Mouse (Mus musculus): Measurements from ENCODE around the gene Eipr1. TPM values are rescaled to one million over a fixed set of nuclear protein-coding genes. Genes with fewer than 3 reads are reported as not detected.

Eipr1 gene
- 45.5 and 48.0 TPM in 2 replicates for polyA plus RNA-seq (2016; fragmentation: Nextera tagmentation; extraction: Ambion mirVana)

- H3K4me1 ChIP-seq: peaks cover 35% of the 10 kb centered on the region
- DNase-seq (ENCODE audit: low spot score): peak; percentile 89
- peak within 1 kb of the TSS; percentile 85 for H3K4me3 ChIP-seq
- peaks cover 7% of the 10 kb centered on the region for H3K36me3 ChIP-seq
- no peaks in the 10 kb centered on the region for H3K27me3 ChIP-seq (ENCODE audit: low read depth, poor library complexity, severe bottlenecking)
- 4% methylated on average over 36 of the region's 36 CpGs for WGBS
- no peaks in the 10 kb centered on the region for H3K9me3 ChIP-seq (replicated peaks)
- H3K27ac ChIP-seq (replicated peaks): peak within 1 kb of the TSS; percentile 60
Measured at GRCm38 (mm10) chr12:28751508-28752263, at the start of gene Eipr1. Gene Eipr1 (plus strand): TSS chr12:28751803.

- H3K27me3 ChIP-seq (ENCODE audit: low read depth, poor library complexity, severe bottlenecking): peaks cover 26% of the 10 kb centered on the region
- H3K27ac ChIP-seq (replicated peaks): peak overlapping the region; percentile 72
- H3K4me1 ChIP-seq: peaks cover 32% of the 10 kb centered on the region
- H3K4me3 ChIP-seq: no peak overlapping the region
- peak; percentile 39 for DNase-seq (ENCODE audit: low spot score)
- H3K36me3 ChIP-seq: peaks cover 13% of the 10 kb centered on the region
- H3K9me3 ChIP-seq (replicated peaks): no peaks in the 10 kb centered on the region
- 7% methylated on average over 12 of the region's 12 CpGs for WGBS
Measured at GRCm38 (mm10) chr12:28704381-28704780, 47.2 kb upstream of the Eipr1 start.

DNA sequence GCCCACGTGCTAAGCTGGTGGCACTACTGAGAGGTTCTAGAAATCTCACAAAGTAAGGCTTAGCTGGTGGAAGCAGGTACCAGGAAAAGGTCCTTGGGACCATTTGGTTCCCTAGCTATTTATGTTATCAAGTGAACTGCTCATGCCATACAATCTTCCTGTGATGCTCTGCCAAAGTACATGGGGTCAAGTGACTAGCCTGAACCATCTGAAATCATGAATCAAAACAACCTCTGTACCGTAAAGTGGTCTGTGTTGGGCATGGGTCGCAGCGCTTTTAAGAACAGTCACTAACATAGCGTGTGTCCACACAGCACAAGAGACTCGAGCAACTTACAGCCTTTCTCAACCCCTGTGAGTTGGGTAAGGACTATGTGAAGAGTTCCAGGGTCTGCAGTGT, 46.4 kb upstream of the Eipr1 start:
- H3K27ac ChIP-seq (replicated peaks): no peak overlapping the region
- 91% methylated on average over 6 of the region's 6 CpGs for WGBS
- peaks cover 26% of the 10 kb centered on the region for H3K27me3 ChIP-seq (ENCODE audit: low read depth, poor library complexity, severe bottlenecking)
- no peak for DNase-seq (ENCODE audit: low spot score)
- peaks cover 22% of the 10 kb centered on the region for H3K36me3 ChIP-seq
- H3K9me3 ChIP-seq (replicated peaks): no peaks in the 10 kb centered on the region
- peaks cover 28% of the 10 kb centered on the region for H3K4me1 ChIP-seq
- no peak overlapping the region for H3K4me3 ChIP-seq

DNA sequence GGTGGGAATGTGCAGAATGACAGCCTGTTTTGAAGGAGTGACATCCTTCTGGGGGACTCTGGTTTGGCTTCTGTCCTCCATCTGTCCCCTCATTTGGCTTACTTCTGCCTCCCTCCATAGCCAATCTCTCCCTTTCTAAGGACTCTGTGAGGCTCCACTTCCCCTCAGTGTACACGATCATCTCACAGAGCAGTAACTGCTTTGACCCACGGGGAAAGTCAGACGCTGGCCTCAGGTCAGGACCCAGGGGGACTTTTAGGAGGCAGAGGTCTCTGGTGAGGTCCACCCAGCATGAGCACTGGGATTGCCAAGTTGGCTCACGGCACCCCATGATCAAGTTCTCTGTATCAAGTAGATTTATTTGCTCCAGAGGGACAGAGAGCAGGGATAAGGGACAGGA, 43.4 kb upstream of the Eipr1 start:
- H3K27me3 ChIP-seq (ENCODE audit: low read depth, poor library complexity, severe bottlenecking): peaks cover 22% of the 10 kb centered on the region
- no peaks in the 10 kb centered on the region for H3K9me3 ChIP-seq (replicated peaks)
- 92% methylated on average over 4 of the region's 4 CpGs for WGBS
- no peak overlapping the region for H3K27ac ChIP-seq (replicated peaks)
- peaks cover 22% of the 10 kb centered on the region for H3K4me1 ChIP-seq
- no peak for DNase-seq (ENCODE audit: low spot score)
- H3K4me3 ChIP-seq: no peak overlapping the region
- peaks cover 45% of the 10 kb centered on the region for H3K36me3 ChIP-seq

GRCm38 (mm10) chr12:28710566-28711185, 40.9 kb upstream of the Eipr1 start:
- H3K36me3 ChIP-seq: peaks cover 51% of the 10 kb centered on the region

GRCm38 (mm10) chr12:28714822-28715632, 36.6 kb upstream of the Eipr1 start:
- no peak for DNase-seq (ENCODE audit: low spot score)
- 90% methylated on average over 24 of the region's 24 CpGs for WGBS

More at GRCm38 (mm10) chr12:28710566-28711185, 40.9 kb upstream of the Eipr1 start:
- no peak overlapping the region; the same call in 1 of the 2 replicates for H3K27ac ChIP-seq (replicated peaks)
- peaks cover 19% of the 10 kb centered on the region for H3K27me3 ChIP-seq (ENCODE audit: low read depth, poor library complexity, severe bottlenecking)
- 77% methylated on average over 22 of the region's 22 CpGs for WGBS
- no peak for DNase-seq (ENCODE audit: low spot score)
- peaks cover under 1% of the 10 kb centered on the region; the same call in 1 of the 2 replicates for H3K4me1 ChIP-seq
- H3K9me3 ChIP-seq (replicated peaks): no peaks in the 10 kb centered on the region
- H3K4me3 ChIP-seq: no peak overlapping the region

DNA sequence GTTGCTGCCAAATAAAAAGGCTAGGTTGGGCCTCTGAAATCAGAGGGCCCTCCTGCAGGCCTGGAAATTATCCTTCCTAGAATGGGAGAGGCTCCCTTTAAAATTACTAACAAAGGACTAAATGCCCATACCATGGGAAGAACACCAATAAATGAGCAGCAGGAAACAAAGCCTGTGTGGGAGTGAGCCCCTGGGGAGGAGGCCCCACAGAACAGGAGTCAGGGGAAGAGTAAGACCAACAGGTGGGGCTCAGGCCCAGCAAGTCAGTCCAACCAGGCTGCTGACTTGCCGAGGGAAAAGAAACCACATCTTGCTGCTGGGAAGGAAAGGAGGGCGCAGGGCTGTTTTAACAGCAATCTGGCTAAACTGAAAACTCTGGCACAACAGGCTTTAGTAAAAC, 34.5 kb upstream of the Eipr1 start:
- Histone ChIP-seq H3K9me3 (replicated peaks) (no peaks in the 10 kb centered on the region), H3K4me3 (no peak overlapping the region), H3K4me1 (peaks cover 10% of the 10 kb centered on the region), H3K27ac (replicated peaks) (no peak overlapping the region), H3K36me3 (peaks cover 60% of the 10 kb centered on the region), H3K27me3 (ENCODE audit: low read depth, poor library complexity, severe bottlenecking) (no peaks in the 10 kb centered on the region)
- WGBS: 77% methylated on average over 2 of the region's 2 CpGs
- DNase-seq (ENCODE audit: low spot score): no peak

More at GRCm38 (mm10) chr12:28714822-28715632, 36.6 kb upstream of the Eipr1 start:
- peaks cover 10% of the 10 kb centered on the region for H3K4me1 ChIP-seq
- H3K27me3 ChIP-seq (ENCODE audit: low read depth, poor library complexity, severe bottlenecking): no peaks in the 10 kb centered on the region
- no peak overlapping the region for H3K27ac ChIP-seq (replicated peaks)
- H3K9me3 ChIP-seq (replicated peaks): no peaks in the 10 kb centered on the region
- H3K36me3 ChIP-seq: peaks cover 60% of the 10 kb centered on the region
- no peak overlapping the region for H3K4me3 ChIP-seq

DNA sequence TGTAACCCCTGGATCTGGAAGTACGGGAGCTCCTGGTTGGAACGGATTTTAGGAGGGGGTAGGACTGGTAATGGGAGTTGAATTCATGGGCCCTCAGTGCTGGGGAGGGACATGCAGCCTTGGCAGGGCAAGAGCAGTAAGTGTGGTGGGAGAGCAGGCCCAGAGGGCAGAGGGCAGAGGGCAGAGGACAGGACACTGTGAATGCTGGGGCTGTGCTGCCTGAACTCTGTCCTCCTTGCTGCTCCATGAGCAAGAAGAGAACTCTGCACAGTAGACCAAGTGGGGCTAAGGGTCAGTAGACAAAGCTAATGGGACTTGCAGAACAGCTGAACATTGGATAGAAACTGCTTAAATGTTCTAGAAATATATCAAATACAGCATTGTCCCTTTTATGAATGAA, 33.5 kb upstream of the Eipr1 start:
- DNase-seq (ENCODE audit: low spot score): no peak
- 92% methylated on average over 2 of the region's 2 CpGs for WGBS
- H3K9me3 ChIP-seq (replicated peaks): no peaks in the 10 kb centered on the region
- H3K27ac ChIP-seq (replicated peaks): no peak overlapping the region
- peaks cover 10% of the 10 kb centered on the region for H3K4me1 ChIP-seq
- H3K27me3 ChIP-seq (ENCODE audit: low read depth, poor library complexity, severe bottlenecking): no peaks in the 10 kb centered on the region
- no peak overlapping the region for H3K4me3 ChIP-seq
- peaks cover 58% of the 10 kb centered on the region for H3K36me3 ChIP-seq

GRCm38 (mm10) chr12:28724366-28724765, 27.2 kb upstream of the Eipr1 start:
- Histone ChIP-seq H3K9me3 (replicated peaks) (no peaks in the 10 kb centered on the region), H3K27ac (replicated peaks) (no peak overlapping the region), H3K4me3 (no peak overlapping the region), H3K4me1 (peaks cover 3% of the 10 kb centered on the region), H3K27me3 (ENCODE audit: low read depth, poor library complexity, severe bottlenecking) (no peaks in the 10 kb centered on the region), H3K36me3 (peaks cover 41% of the 10 kb centered on the region)
- no peak for DNase-seq (ENCODE audit: low spot score)
- WGBS: 80% methylated on average over 3 of the region's 3 CpGs

DNA sequence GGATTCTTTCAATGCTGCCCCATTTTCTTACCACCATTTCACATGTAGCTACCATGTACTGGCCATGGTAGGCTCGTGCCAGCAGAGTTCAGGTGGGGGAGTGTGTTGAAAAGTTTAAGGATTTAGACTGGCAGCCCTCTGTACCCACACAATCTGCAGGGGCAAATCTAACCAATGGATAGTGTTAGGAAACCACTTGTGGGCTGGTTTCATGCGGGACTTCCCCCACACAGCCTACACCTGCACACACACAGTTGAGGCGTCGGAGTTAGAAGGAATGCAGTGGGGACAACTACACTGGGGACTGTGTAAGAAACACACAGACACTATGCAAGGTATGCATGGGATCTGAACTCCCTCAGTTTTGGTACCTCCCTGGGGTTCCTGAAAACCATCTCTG, 25.4 kb upstream of the Eipr1 start:
- peaks cover 37% of the 10 kb centered on the region for H3K36me3 ChIP-seq
- no peak for DNase-seq (ENCODE audit: low spot score)
- H3K27me3 ChIP-seq (ENCODE audit: low read depth, poor library complexity, severe bottlenecking): no peaks in the 10 kb centered on the region
- no peak overlapping the region for H3K27ac ChIP-seq (replicated peaks)
- no peaks in the 10 kb centered on the region for H3K4me1 ChIP-seq
- H3K9me3 ChIP-seq (replicated peaks): no peaks in the 10 kb centered on the region
- no peak overlapping the region for H3K4me3 ChIP-seq
- WGBS: 90% methylated on average over 4 of the region's 4 CpGs

GRCm38 (mm10) chr12:28727061-28727460, 24.5 kb upstream of the Eipr1 start:
- Histone ChIP-seq H3K4me1 (no peaks in the 10 kb centered on the region), H3K27me3 (ENCODE audit: low read depth, poor library complexity, severe bottlenecking) (no peaks in the 10 kb centered on the region), H3K27ac (replicated peaks) (no peak overlapping the region), H3K36me3 (peaks cover 33% of the 10 kb centered on the region), H3K4me3 (no peak overlapping the region), H3K9me3 (replicated peaks) (no peaks in the 10 kb centered on the region)
- 87% methylated on average over 5 of the region's 5 CpGs for WGBS
- no peak for DNase-seq (ENCODE audit: low spot score)

GRCm38 (mm10) chr12:28732631-28733030, 19.0 kb upstream of the Eipr1 start:
- no peaks in the 10 kb centered on the region for H3K27me3 ChIP-seq (ENCODE audit: low read depth, poor library complexity, severe bottlenecking)
- H3K27ac ChIP-seq (replicated peaks): no peak overlapping the region
- H3K4me1 ChIP-seq: no peaks in the 10 kb centered on the region
- 91% methylated on average over 8 of the region's 8 CpGs for WGBS
- no peak for DNase-seq (ENCODE audit: low spot score)
- H3K36me3 ChIP-seq: peaks cover 61% of the 10 kb centered on the region
- H3K4me3 ChIP-seq: no peak overlapping the region
- H3K9me3 ChIP-seq (replicated peaks): no peaks in the 10 kb centered on the region; the same call in 1 of the 2 replicates
